Mouse (Mus musculus): ENCODE measurements at regions not wholly inside any gene's neighbourhood (a gene's known extent, or its start where the extent isn't known, plus 50 kb on each side); places are given as distances from the start of the nearest gene placed in this dataset.
A peak's percentile ranks its signal among the peaks of the same experiment; 100 is the strongest.

- no peak for DNase-seq (ENCODE audit: low spot score in 2 of 2)
Observed at GRCm38 (mm10) chr9:60931290-60931689, 136.9 kb downstream of the Uaca start.

GRCm38 (mm10) chr9:60936937-60937336 lies 142.6 kb downstream of the Uaca start:
- no peak for DNase-seq (ENCODE audit: low spot score in 2 of 2)

GRCm38 (mm10) chr9:60939858-60940804 lies 145.8 kb downstream of the Uaca start:
- peak; percentile 91 to 92 for DNase-seq (ENCODE audit: low spot score in 2 of 2)

GRCm38 (mm10) chr9:60947363-60947762 lies 153.0 kb downstream of the Uaca start:
- no peak for DNase-seq (ENCODE audit: low spot score in 2 of 2)

- DNase-seq (ENCODE audit: low spot score in 2 of 2) = no peak
Observed at GRCm38 (mm10) chr9:60948531-60949070, 154.3 kb downstream of the Uaca start.

- DNase-seq (ENCODE audit: low spot score in 2 of 2) = peak in 1 of 2 experiments; percentile 26
Observed at GRCm38 (mm10) chr9:60950161-60950560, 155.8 kb downstream of the Uaca start.

- DNase-seq (ENCODE audit: low spot score in 2 of 2) = peak in 1 of 2 experiments; percentile 29
Observed at GRCm38 (mm10) chr9:60951071-60951561, 156.8 kb downstream of the Uaca start.

GRCm38 (mm10) chr9:60957438-60957837 lies 163.1 kb downstream of the Uaca start:
- DNase-seq (ENCODE audit: low spot score in 2 of 2) = peak in 1 of 2 experiments; percentile 39

GRCm38 (mm10) chr9:60959537-60959936 lies 165.2 kb downstream of the Uaca start:
- no peak for DNase-seq (ENCODE audit: low spot score in 2 of 2)

- no peak for DNase-seq (ENCODE audit: low spot score in 2 of 2)
Observed at GRCm38 (mm10) chr9:60962086-60962485, 167.7 kb downstream of the Uaca start.

- no peak for DNase-seq (ENCODE audit: low spot score in 2 of 2)
Observed at GRCm38 (mm10) chr9:60965641-60966040, 171.3 kb downstream of the Uaca start.

- peak in 1 of 2 experiments; percentile 41 for DNase-seq (ENCODE audit: low spot score in 2 of 2)
Observed at GRCm38 (mm10) chr9:60968281-60969031, 174.1 kb downstream of the Uaca start.

- DNase-seq (ENCODE audit: low spot score in 2 of 2) = peak in 1 of 2 experiments; percentile 22
Observed at GRCm38 (mm10) chr9:60972201-60972910, 178.0 kb downstream of the Uaca start.

GRCm38 (mm10) chr9:60974546-60974945 lies 180.2 kb downstream of the Uaca start:
- no peak for DNase-seq (ENCODE audit: low spot score in 2 of 2)

- no peak for DNase-seq (ENCODE audit: low spot score in 2 of 2)
Observed at GRCm38 (mm10) chr9:60982383-60983085, 188.2 kb downstream of the Uaca start.

- DNase-seq (ENCODE audit: low spot score in 2 of 2) = no peak
Observed at GRCm38 (mm10) chr9:60983246-60983645, 188.9 kb downstream of the Uaca start.

- no peak for DNase-seq (ENCODE audit: low spot score in 2 of 2)
Observed at GRCm38 (mm10) chr9:60988113-60988512, 193.8 kb downstream of the Uaca start.

GRCm38 (mm10) chr9:60989670-60990391 lies 195.5 kb downstream of the Uaca start:
- DNase-seq (ENCODE audit: low spot score in 2 of 2) = no peak

GRCm38 (mm10) chr9:60991509-60991908 lies 197.2 kb downstream of the Uaca start:
- no peak for DNase-seq (ENCODE audit: low spot score in 2 of 2)

GRCm38 (mm10) chr9:60993661-60994060 lies 199.3 kb downstream of the Uaca start:
- no peak for DNase-seq (ENCODE audit: low spot score in 2 of 2)
